Mouse (Mus musculus) small intestine, adult 2 months (tissue): ENCODE data around the gene Pcgf2.

Source experiments
- CTCF ChIP-seq: fragments of 200-500 bp; IDR thresholded peaks from 2 replicates; pipeline ENCODE4 v1.5.1; 2012; ENCODE audit warnings: low read depth, mild to moderate bottlenecking, control low read depth, inconsistent platforms, low read length, moderate library complexity, mixed read lengths; ENCODE audit not compliant: insufficient replicate concordance, insufficient read length; ENCODE audit errors: extremely low read depth
- POLR2A ChIP-seq: fragments of 200-500 bp; IDR thresholded peaks from 2 replicates; pipeline ENCODE4 v1.6.1; 2012; ENCODE audit warnings: low read depth, mild to moderate bottlenecking, control low read depth, inconsistent platforms, low read length, moderate library complexity

- TF ChIP-seq POLR2A: peak; percentile 9; the same call in 1 of the 2 replicates
- TF ChIP-seq CTCF: no peak
Measured at GRCm38 (mm10) chr11:97685613-97686321, 14.5 kb downstream of the Pcgf2 start, which contains the start of gene Cisd3.
